Mouse (Mus musculus): ENCODE measurements around the gene Bnip2. TPM values are rescaled to one million over a fixed set of nuclear protein-coding genes. Genes with fewer than 3 reads are reported as not detected.

Bnip2 gene
- total RNA-seq (2023) = 52.5 to 76.4 TPM (median 64.4 TPM) in 4 replicates

GRCm38 (mm10) chr9:69989303-69990121, at the start of gene Bnip2:
Gene Bnip2, plus strand, starts transcription at chr9:69989466.

GRCm38 (mm10) chr9:70012408-70012901, 23.2 kb downstream of the Bnip2 start, which contains the start of gene Gtf2a2:
Gene Gtf2a2, plus strand, starts transcription at chr9:70012550.

DNA sequence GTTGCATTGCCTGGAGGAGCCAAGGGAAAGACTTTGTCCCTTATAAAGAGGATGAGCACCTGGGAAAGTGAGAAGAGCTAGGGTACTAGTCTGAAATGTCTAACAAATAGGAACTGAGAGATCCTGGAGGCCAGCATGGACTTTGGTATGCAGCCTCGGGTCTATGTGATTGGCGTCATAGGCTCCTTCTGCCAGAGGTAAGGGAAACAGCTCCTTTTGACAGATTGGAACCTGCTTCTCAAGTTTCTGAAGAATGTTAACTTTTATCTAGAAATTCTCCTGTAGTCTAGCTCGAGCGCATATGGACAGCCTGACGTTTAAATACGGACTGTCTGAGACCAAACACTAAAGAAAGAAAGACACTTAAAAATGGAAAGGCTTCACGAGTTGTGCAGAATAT, 48.7 kb downstream of the Bnip2 start, which contains the start of gene Gcnt3:
Gene Gcnt3 (minus strand): TSS at position 101 of the 400 bp plus-strand sequence.

Other genes starting within 250 kb of the Bnip2 start
- not detected in 4 replicates for gene Foxb1, start 228.5 kb upstream of the Bnip2 start, total RNA-seq (2023)
- 103 to 131 TPM (median 121 TPM) in 4 replicates for gene Gtf2a2, start 23.1 kb downstream of the Bnip2 start, total RNA-seq (2023)
- 0.14 TPM in 1 of 4 replicates, not detected in the others for gene Gcnt3, start 48.6 kb downstream of the Bnip2 start, total RNA-seq (2023)
- gene Fam81a, start 153.1 kb downstream of the Bnip2 start, total RNA-seq (2023) = not detected in 4 replicates
- 205 to 222 TPM (median 212 TPM) in 4 replicates for gene Myo1e, start 217.9 kb downstream of the Bnip2 start, total RNA-seq (2023)